Mouse (Mus musculus): ENCODE data around the gene Mdfi.

Gene Mdfi

GRCm38 (mm10) chr17:47834482-47834767 is at the start of gene Mdfi:
Mdfi (minus strand) TSS chr17:47834691.
- in situ Hi-C loops (cut with MboI; ENCODE audit: unreplicated experiment in 2 of 2) = loop anchor here in 1 of 2 experiments (25.0 kb wide), 1 partner anchor 1278 kb away; no protein-coding TSS in a partner anchor

- in situ Hi-C loops (cut with MboI; ENCODE audit: unreplicated experiment in 2 of 2) = loop anchor here in 1 of 2 experiments (5.0 kb wide), 1 partner anchor 59 kb away; no protein-coding TSS in a partner anchor
Measured at GRCm38 (mm10) chr17:47883099-47883498, 48.6 kb upstream of the Mdfi start.

GRCm38 (mm10) chr17:47881330-47881729 is 46.8 kb upstream of the Mdfi start:
- in situ Hi-C loops (cut with MboI; ENCODE audit: unreplicated experiment in 2 of 2) = loop anchor here in 1 of 2 experiments (5.0 kb wide), 1 partner anchor 61 kb away; no protein-coding TSS in a partner anchor

DNA sequence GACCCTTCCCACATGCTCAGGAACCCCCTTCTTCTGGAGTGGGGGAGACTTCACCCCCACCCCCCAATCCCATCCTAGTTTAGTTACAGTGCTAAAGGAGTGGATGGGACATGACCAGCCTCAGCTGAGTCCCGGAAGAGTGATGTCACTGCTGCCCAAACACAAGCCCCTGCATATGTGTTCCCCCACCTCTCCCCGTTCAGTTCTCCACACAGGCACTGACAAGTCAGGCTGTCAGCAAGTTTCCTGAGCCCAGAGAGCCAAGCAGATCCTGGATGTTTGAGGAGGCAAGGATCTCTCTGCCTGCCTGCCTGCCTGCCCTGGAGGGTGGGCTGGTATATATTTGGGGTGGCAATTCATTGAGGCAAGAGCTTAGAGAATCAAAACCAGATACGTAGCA is 44.7 kb upstream of the Mdfi start:
- in situ Hi-C loops (cut with MboI; ENCODE audit: unreplicated experiment in 2 of 2) = no loop called here

DNA sequence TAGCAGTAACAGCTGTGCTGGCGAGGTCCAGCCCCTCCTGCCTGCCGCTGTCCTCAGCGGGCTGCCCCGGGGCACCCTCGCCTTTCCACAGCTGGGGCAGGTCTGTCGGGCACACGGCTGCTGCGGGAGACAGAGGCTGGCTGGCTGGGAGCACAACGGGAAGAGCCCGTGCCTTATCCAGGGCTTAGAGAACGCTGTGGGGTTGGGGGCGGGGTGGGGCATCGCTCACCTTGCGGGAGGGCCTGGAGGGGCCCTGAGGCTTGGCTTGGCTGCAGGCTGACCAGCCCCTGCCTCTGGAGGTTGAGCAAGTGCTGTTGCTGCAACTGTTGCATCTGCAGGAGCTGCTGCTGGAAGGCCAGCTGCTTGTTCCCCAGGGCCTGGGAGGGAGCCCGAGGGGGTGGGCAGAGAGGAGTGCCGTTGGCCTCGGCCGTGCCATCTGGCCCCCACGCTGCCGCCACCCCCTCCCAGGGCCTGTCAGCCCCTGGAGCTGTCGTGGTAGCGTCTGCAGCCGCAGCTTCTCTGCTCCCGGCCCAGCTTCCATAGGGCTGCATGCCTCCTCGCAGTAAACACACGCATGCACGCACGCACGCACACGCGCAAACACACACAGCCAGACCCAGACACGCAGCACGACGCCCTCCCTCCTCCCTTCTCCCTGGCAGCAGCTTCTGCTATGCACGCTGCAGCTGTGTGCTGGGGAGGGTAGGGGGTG is 44.0 kb upstream of the Mdfi start:
- in situ Hi-C loops (cut with MboI; ENCODE audit: unreplicated experiment in 2 of 2) = no loop called here

DNA sequence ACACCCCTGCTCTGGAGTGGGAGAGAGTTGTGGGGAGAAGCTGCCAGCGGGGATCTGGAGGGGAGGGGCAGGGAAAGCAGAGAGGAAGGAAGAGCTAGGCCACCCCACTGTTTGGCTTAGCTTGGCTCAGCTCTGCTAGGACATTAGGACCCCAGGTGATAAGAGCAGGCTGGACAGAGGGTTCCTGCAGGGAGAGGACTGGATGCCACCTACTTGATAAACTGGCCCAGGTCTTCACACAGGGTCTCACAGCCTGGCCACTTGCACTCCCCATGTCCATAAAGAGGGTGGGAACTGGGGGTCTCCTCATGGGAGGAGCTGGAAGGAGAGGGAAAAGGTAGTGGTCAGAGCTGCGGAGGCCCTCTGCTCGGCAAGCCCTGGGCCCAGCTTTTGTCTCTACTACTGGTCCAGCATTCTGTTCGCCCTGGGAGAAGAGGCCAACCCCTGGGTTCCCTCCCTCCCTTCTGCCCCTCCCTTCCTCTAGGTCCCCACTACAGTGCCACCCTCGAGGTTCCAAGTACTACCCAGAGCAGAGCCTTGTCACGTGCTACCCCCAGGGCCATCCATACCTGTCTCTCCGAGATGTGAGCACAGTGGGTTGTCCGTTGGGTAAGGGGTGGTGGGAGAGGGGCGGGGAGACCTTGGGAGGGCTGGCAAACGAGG is 43.4 kb upstream of the Mdfi start:
- in situ Hi-C loops (cut with MboI; ENCODE audit: unreplicated experiment in 2 of 2) = no loop called here

- in situ Hi-C loops (cut with MboI; ENCODE audit: unreplicated experiment in 2 of 2) = no loop called here
Measured at GRCm38 (mm10) chr17:47876776-47877714, 42.6 kb upstream of the Mdfi start.

GRCm38 (mm10) chr17:47873341-47873791 is 38.9 kb upstream of the Mdfi start:
- in situ Hi-C loops (cut with MboI; ENCODE audit: unreplicated experiment in 2 of 2) = loop anchor here (5.0 kb wide), 3 partner anchors 49 to 224 kb away; partner anchors contain the start of gene Foxp4 (in 1 of the 2)

- in situ Hi-C loops (cut with MboI; ENCODE audit: unreplicated experiment in 2 of 2) = loop anchor here (5.0 kb wide), 3 partner anchors 50 to 225 kb away; partner anchors contain the start of gene Foxp4 (in 1 of the 2)
Measured at GRCm38 (mm10) chr17:47872311-47873011, 38.0 kb upstream of the Mdfi start.

GRCm38 (mm10) chr17:47869874-47870273 is 35.4 kb upstream of the Mdfi start:
- in situ Hi-C loops (cut with MboI; ENCODE audit: unreplicated experiment in 2 of 2) = loop anchor here (5.0 to 10.0 kb wide), 6 partner anchors 52 to 227 kb away; partner anchors contain the start of gene Foxp4 (in 1 of the 2)

- in situ Hi-C loops (cut with MboI; ENCODE audit: unreplicated experiment in 2 of 2) = loop anchor here (5.0 to 10.0 kb wide), 3 partner anchors 71 to 121 kb away; no protein-coding TSS in a partner anchor
Measured at GRCm38 (mm10) chr17:47866037-47866436, 31.5 kb upstream of the Mdfi start.

DNA sequence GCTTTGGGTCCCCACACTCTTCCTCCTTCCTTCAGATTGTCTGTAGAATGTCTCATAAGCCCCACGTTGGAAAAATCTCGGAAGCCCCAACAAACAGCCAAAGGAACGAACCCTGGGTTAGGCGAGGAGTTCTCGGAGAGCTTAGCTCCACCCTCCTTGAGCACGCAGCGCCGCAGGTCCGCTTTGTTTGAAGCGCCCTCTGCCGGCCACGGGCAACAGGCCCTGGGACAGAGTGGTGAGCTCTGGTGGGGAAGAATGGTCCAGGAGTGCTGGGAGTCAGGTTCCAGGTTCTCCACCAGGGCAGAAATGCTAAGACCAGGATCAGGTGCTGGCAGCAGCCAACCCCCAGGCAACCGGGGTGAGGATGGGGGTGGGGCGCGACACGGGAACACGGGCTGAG is 30.0 kb upstream of the Mdfi start:
- in situ Hi-C loops (cut with MboI; ENCODE audit: unreplicated experiment in 2 of 2) = loop anchor here (5.0 to 10.0 kb wide), 3 partner anchors 67 to 120 kb away; no protein-coding TSS in a partner anchor

GRCm38 (mm10) chr17:47863437-47863836 is 28.9 kb upstream of the Mdfi start:
- in situ Hi-C loops (cut with MboI; ENCODE audit: unreplicated experiment in 2 of 2) = loop anchor here (5.0 to 10.0 kb wide), 3 partner anchors 66 to 119 kb away; no protein-coding TSS in a partner anchor

DNA sequence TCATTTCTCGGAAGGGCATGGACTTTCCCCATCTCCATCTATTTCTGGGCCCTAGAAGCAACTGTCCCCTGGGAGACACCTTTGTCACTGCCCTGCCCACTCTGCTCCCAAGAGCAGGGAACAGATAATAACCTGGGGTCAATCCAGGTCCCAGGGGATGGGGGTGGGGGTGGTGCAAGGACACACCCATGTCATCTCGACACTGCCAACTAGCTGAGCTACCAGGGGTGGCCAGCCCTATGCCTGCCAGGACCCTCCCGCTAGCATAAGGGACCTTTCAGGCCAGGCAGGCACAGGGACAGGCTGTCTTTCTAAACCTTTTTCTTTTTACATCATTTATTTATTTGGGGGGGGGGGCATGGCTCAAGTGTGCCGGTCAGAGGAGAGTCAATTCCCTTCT is 28.5 kb upstream of the Mdfi start:
- in situ Hi-C loops (cut with MboI; ENCODE audit: unreplicated experiment in 2 of 2) = loop anchor here (5.0 to 10.0 kb wide), 3 partner anchors 66 to 118 kb away; no protein-coding TSS in a partner anchor

- in situ Hi-C loops (cut with MboI; ENCODE audit: unreplicated experiment in 2 of 2) = loop anchor here in 1 of 2 experiments (10.0 kb wide), 1 partner anchor 371 kb away; no protein-coding TSS in a partner anchor
Measured at GRCm38 (mm10) chr17:47855544-47855943, 21.1 kb upstream of the Mdfi start.

GRCm38 (mm10) chr17:47854908-47855307 is 20.4 kb upstream of the Mdfi start:
- in situ Hi-C loops (cut with MboI; ENCODE audit: unreplicated experiment in 2 of 2) = loop anchor here in 1 of 2 experiments (10.0 kb wide), 1 partner anchor 370 kb away; no protein-coding TSS in a partner anchor

GRCm38 (mm10) chr17:47853760-47854159 is 19.3 kb upstream of the Mdfi start:
- in situ Hi-C loops (cut with MboI; ENCODE audit: unreplicated experiment in 2 of 2) = loop anchor here in 1 of 2 experiments (10.0 kb wide), 1 partner anchor 369 kb away; no protein-coding TSS in a partner anchor

DNA sequence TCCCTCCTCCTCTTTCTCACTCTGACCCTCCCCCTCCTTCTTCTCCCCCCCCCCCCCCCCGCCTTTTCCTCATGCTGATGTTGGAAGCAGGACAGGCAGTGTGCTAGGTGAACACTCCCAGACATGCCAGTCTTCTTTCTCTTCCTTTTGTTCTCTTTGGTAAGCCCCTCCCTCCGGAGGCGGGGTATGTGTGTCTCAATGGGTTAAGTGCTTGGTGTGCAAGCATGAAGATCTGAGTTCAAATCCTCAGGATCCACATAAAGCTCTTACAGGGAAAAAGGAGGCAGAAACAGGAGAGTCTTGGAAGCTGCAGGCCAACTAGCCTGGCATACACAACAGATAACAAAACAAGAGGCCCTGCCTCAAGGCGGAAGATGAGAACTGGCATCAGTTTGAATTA is 18.8 kb upstream of the Mdfi start:
- in situ Hi-C loops (cut with MboI; ENCODE audit: unreplicated experiment in 2 of 2) = loop anchor here in 1 of 2 experiments (10.0 kb wide), 1 partner anchor 369 kb away; no protein-coding TSS in a partner anchor

DNA sequence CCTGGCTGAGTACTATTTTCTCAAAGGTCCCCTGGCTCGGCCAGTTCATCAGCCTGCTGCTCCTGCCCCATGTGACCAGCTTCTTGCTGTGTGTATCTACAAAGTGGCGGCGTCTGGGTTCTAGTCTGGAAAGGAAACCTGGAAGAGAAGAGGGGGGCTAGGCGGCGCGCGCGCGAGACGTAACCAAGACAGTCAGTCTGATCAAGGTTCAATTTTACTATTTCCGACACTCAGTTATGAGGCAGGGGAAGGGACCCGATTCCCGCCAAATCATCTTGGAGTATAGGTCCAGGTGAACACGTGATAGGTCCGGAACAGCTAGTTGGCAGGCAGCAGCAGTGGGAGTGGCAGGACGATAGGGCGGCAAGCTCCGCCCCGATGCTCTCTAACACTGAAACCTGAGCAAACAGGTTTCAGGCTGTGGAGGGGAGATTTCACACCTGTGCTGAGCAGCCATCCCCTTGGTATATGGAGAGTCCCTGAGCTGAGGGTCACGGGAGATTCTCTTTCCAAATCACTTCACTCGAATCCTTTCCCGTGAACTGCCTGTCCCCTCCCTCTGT is 17.4 kb upstream of the Mdfi start:
- in situ Hi-C loops (cut with MboI; ENCODE audit: unreplicated experiment in 2 of 2) = loop anchor here in 1 of 2 experiments (10.0 kb wide), 1 partner anchor 367 kb away; no protein-coding TSS in a partner anchor

All from v-Abl transformed pro-B cells (cell line).